ENCODE assay signal across 9 mouse cellular contexts in the genomic region with DNA sequence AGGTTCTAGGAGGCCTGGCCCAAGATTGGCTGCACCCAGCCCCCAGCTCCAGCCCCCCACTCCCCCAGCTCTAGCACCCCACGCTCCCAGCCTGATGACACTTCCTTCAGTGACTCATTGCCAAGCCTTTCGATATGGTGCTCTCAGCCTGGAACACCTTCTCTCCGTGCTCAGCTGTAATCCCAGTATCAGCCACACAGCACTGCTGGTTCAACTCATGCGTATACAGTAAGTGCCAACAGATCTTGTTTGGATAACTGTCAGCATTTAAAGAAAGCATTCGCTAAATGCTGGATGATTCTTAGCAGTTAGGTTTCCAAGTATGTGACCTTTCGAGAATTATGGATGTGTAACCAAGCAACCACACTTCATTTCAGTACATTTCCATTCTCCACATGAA. TPM values are rescaled to one million over a fixed set of nuclear protein-coding genes. Genes with fewer than 3 reads are reported as not detected.
A peak's percentile ranks its signal among the peaks of the same experiment; 100 is the strongest.
DNase-seq lines count a peak whose midpoint lies in the region; ATAC-seq and TF ChIP-seq lines count a peak whose summit lies in the region.
"Had no signal": no experiment of that assay in that cellular context is flagged by ENCODE, and none has a peak within 500 bp of the region (broad histone marks: within the 10 kb centered on the region; RNA-seq: fewer than 3 reads in every experiment).

No protein-coding gene starts in this region.

- DNase-seq in heart, postnatal 36 days, result no peak
- no peak for DNase-seq in liver, embryonic 13.5 days
- no peak for DNase-seq in liver, embryonic 11.5 days (ENCODE audit: low spot score)
- DNase-seq in brain, adult 2 months (ENCODE audit: low read depth, low spot score), result peak; percentile 87
- no peak for DNase-seq in cerebellum, adult 9-10 months

- peaks cover 42% of the 10 kb centered on the region for H3K4me1 ChIP-seq in heart, embryonic 12.5 days (replicated peaks)
- peaks cover 37% of the 10 kb centered on the region for H3K4me1 ChIP-seq in liver, embryonic 13.5 days (replicated peaks)
- H3K4me1 ChIP-seq in liver, embryonic 11.5 days (replicated peaks; ENCODE audit: control insufficient read depth, insufficient read depth, low read length), result peaks cover 21% of the 10 kb centered on the region
- H3K4me1 ChIP-seq in intestine, postnatal 0 days (replicated peaks; ENCODE audit: control insufficient read depth, insufficient read depth, low read length), result no peaks in the 10 kb centered on the region

- H3K4me3 ChIP-seq in heart, embryonic 12.5 days, result no peak overlapping the region
- H3K4me3 ChIP-seq in liver, embryonic 13.5 days (replicated peaks), result no peak overlapping the region
- no peak overlapping the region for H3K4me3 ChIP-seq in liver, embryonic 11.5 days (ENCODE audit: low read depth, low read length)
- H3K4me3 ChIP-seq in intestine, postnatal 0 days (ENCODE audit: low read depth, low read length), result no peak overlapping the region
- H3K4me3 ChIP-seq: myocyte had no signal

- 61% methylated on average over 6 of the region's 6 CpGs for WGBS in heart, embryonic 12.5 days
- WGBS in liver, embryonic 13.5 days (ENCODE audit: insufficient replicate concordance), result 62% methylated on average over 6 of the region's 6 CpGs
- 75% methylated on average over 6 of the region's 6 CpGs for WGBS in liver, embryonic 11.5 days
- 61% methylated on average over 6 of the region's 6 CpGs for WGBS in intestine, postnatal 0 days

- intact Hi-C loops in heart, postnatal 36 days (cut with DNase I), result no loop called here

- peak; percentile 18; the same call in 1 of the 2 replicates for TF ChIP-seq CTCF in intestine, postnatal 0 days (IDR thresholded peaks at IDR 0.05; ENCODE audit: low read depth)

- peak overlapping the region; percentile 72 for H3K27ac ChIP-seq in heart, embryonic 12.5 days (ENCODE audit: poor library complexity, severe bottlenecking)
- H3K27ac ChIP-seq in liver, embryonic 13.5 days, result 0 out of 2 replicates have a peak overlapping the region, but pooled peaks have one; percentile 18
- no peak overlapping the region for H3K27ac ChIP-seq in liver, embryonic 11.5 days (ENCODE audit: low read depth, low read length)
- H3K27ac ChIP-seq in intestine, postnatal 0 days (ENCODE audit: low read depth, low read length), result peak overlapping the region; percentile 35; the same call in 1 of the 2 replicates

- no peak for ATAC-seq in heart, embryonic 12.5 days (ENCODE audit: insufficient number of reproducible peaks, low FRiP score)
- no peak for ATAC-seq in liver, embryonic 13.5 days (ENCODE audit: low read depth)
- no peak for ATAC-seq in liver, embryonic 11.5 days (replicated peaks; ENCODE audit: low FRiP score)
- ATAC-seq in intestine, postnatal 0 days, result no peak
- no peak for ATAC-seq in granulocyte monocyte progenitor cell, adult 5-6 weeks (replicated peaks; ENCODE audit: poor library complexity, severe bottlenecking)

- no peaks in the 10 kb centered on the region for H3K9me3 ChIP-seq in heart, embryonic 12.5 days (replicated peaks)
- no peaks in the 10 kb centered on the region for H3K9me3 ChIP-seq in liver, embryonic 13.5 days (replicated peaks)
- no peaks in the 10 kb centered on the region for H3K9me3 ChIP-seq in liver, embryonic 11.5 days (ENCODE audit: control insufficient read depth, low read length)
- no peaks in the 10 kb centered on the region for H3K9me3 ChIP-seq in intestine, postnatal 0 days (ENCODE audit: control insufficient read depth)

- peaks cover 68% of the 10 kb centered on the region for H3K36me3 ChIP-seq in heart, embryonic 12.5 days
- peaks cover 6% of the 10 kb centered on the region; the same call in 1 of the 2 replicates for H3K36me3 ChIP-seq in liver, embryonic 13.5 days
- peaks cover 12% of the 10 kb centered on the region for H3K36me3 ChIP-seq in liver, embryonic 11.5 days (ENCODE audit: control insufficient read depth, insufficient read depth, low read length)
- peaks cover 58% of the 10 kb centered on the region; the same call in 1 of the 2 replicates for H3K36me3 ChIP-seq in intestine, postnatal 0 days (ENCODE audit: control insufficient read depth, insufficient read depth)

- H3K4me2 ChIP-seq in heart, embryonic 12.5 days, result no peak overlapping the region
- no peak overlapping the region for H3K4me2 ChIP-seq in liver, embryonic 13.5 days
- no peak overlapping the region for H3K4me2 ChIP-seq in liver, embryonic 11.5 days
- no peak overlapping the region; the same call in 1 of the 2 replicates for H3K4me2 ChIP-seq in intestine, postnatal 0 days (replicated peaks; ENCODE audit: low read depth)

- peak overlapping the region; percentile 42; the same call in 1 of the 2 replicates for H3K9ac ChIP-seq in heart, embryonic 12.5 days
- no peak overlapping the region for H3K9ac ChIP-seq in liver, embryonic 13.5 days
- no peak overlapping the region for H3K9ac ChIP-seq in liver, embryonic 11.5 days (ENCODE audit: low read depth, low read length)
- no peak overlapping the region for H3K9ac ChIP-seq in intestine, postnatal 0 days (ENCODE audit: low read depth, low read length)

- no peaks in the 10 kb centered on the region for H3K27me3 ChIP-seq in heart, embryonic 12.5 days (replicated peaks)
- H3K27me3 ChIP-seq in liver, embryonic 13.5 days, result no peaks in the 10 kb centered on the region
- H3K27me3 ChIP-seq in liver, embryonic 11.5 days (replicated peaks; ENCODE audit: control insufficient read depth, insufficient read depth, low read length), result no peaks in the 10 kb centered on the region
- H3K27me3 ChIP-seq in intestine, postnatal 0 days (replicated peaks; ENCODE audit: control insufficient read depth, insufficient read depth, low read length), result no peaks in the 10 kb centered on the region

RNA-seq across cellular contexts. Expression of a gene that starts 7.8 kb away (rescaled TPM):
- 1.7 and 1.9 TPM in 2 replicates for polyA plus RNA-seq in heart, embryonic 12.5 days (2016; fragmentation: Nextera tagmentation; extraction: Ambion mirVana)
- not detected for total RNA-seq in heart, postnatal 36 days (2021)
- 15.5 and 16.1 TPM in 2 replicates for polyA plus RNA-seq in liver, embryonic 13.5 days (2015; fragmentation: Nextera tagmentation; extraction: Ambion mirVana)
- polyA plus RNA-seq in liver, embryonic 11.5 days (2014; fragmentation: Nextera tagmentation; extraction: Ambion mirVana), result 16.1 and 17.4 TPM in 2 replicates
- 15.9 and 21.1 TPM in 2 replicates for polyA plus RNA-seq in intestine, postnatal 0 days (2015; fragmentation: Nextera tagmentation; extraction: Ambion mirVana)
- 1.5 and 3.0 TPM in 2 replicates for total RNA-seq in granulocyte monocyte progenitor cell, adult 5-6 weeks (2014; fragmentation: Nextera tagmentation)
- total RNA-seq in granulocyte monocyte progenitor cell, adult 5-6 weeks (2017), result 1.4 TPM in 1 of 2 replicates, not detected in the other
- polyA plus RNA-seq: myocyte had no signal

RNA-seq across cellular contexts. Expression of a gene that starts 9.3 kb away (rescaled TPM):
- polyA plus RNA-seq in heart, embryonic 12.5 days (2016; fragmentation: Nextera tagmentation; extraction: Ambion mirVana), result 52.3 and 59.0 TPM in 2 replicates
- total RNA-seq in heart, postnatal 36 days (2021), result 10 to 100 TPM; 31.0 to 39.1 TPM
- polyA plus RNA-seq in liver, embryonic 13.5 days (2015; fragmentation: Nextera tagmentation; extraction: Ambion mirVana), result 3.9 and 4.1 TPM in 2 replicates
- polyA plus RNA-seq in liver, embryonic 11.5 days (2014; fragmentation: Nextera tagmentation; extraction: Ambion mirVana), result 14.9 and 21.6 TPM in 2 replicates
- polyA plus RNA-seq in intestine, postnatal 0 days (2015; fragmentation: Nextera tagmentation; extraction: Ambion mirVana), result 15.5 and 18.4 TPM in 2 replicates
- total RNA-seq in granulocyte monocyte progenitor cell, adult 5-6 weeks (2014; fragmentation: Nextera tagmentation), result 4.2 TPM in 2 replicates
- 0.52 and 5.6 TPM in 2 replicates for total RNA-seq in granulocyte monocyte progenitor cell, adult 5-6 weeks (2017)

RNA-seq across cellular contexts. Expression of a gene that starts 44.5 kb away (rescaled TPM):
- 18.9 and 19.9 TPM in 2 replicates for polyA plus RNA-seq in heart, embryonic 12.5 days (2016; fragmentation: Nextera tagmentation; extraction: Ambion mirVana)
- total RNA-seq in heart, postnatal 36 days (2021), result 10 to 100 TPM; 50.5 to 54.2 TPM
- polyA plus RNA-seq in liver, embryonic 13.5 days (2015; fragmentation: Nextera tagmentation; extraction: Ambion mirVana), result 2.6 and 3.4 TPM in 2 replicates
- 4.7 and 6.7 TPM in 2 replicates for polyA plus RNA-seq in liver, embryonic 11.5 days (2014; fragmentation: Nextera tagmentation; extraction: Ambion mirVana)
- 6.4 TPM in 2 replicates for polyA plus RNA-seq in intestine, postnatal 0 days (2015; fragmentation: Nextera tagmentation; extraction: Ambion mirVana)
- total RNA-seq in granulocyte monocyte progenitor cell, adult 5-6 weeks (2014; fragmentation: Nextera tagmentation), result 1.5 and 2.1 TPM in 2 replicates
- total RNA-seq in granulocyte monocyte progenitor cell, adult 5-6 weeks (2017), result 0.78 and 1.6 TPM in 2 replicates
